Mouse (Mus musculus) bone marrow macrophage, adult 2 months (primary cell): Measurements from ENCODE around the gene Rusc2.

Source experiments
- CTCF ChIP-seq: IDR thresholded peaks from 2 replicates; pipeline ENCODE4 v1.5.1; 2012; ENCODE audit warnings: low read depth, mild to moderate bottlenecking, low read length, moderate library complexity
- POLR2A ChIP-seq: IDR thresholded peaks from 2 replicates; pipeline ENCODE4 v1.6.1; 2012; ENCODE audit warnings: mild to moderate bottlenecking, low read depth, low read length, borderline replicate concordance

DNA sequence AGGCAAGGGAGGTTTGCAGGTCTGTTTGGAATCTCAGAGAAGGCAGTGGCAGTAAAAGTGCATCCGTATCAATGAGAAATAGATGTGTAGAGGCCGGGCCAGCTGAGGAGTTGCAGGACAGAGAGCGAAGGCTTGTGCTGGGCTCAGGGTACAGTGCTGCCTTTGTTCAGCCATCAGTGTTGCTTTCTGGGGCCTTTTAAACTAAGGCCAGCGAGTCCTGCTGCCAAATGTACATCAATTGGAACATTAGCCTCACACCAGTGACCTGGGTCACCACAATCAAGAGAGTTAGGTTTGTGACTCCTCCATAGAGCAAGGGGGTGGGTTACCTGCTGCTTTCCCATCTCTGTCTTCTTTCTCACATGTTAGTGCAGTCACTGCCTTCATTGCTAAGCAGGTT is 16.2 kb downstream of the Rusc2 start:
- TF ChIP-seq POLR2A = no peak
- TF ChIP-seq CTCF = no peak
